13 mouse cellular contexts compared by ENCODE assay signal in genomic region chrX:12826646-12827045, GRCm38 (mm10).
"Had no signal": no experiment of that assay in that cellular context is flagged by ENCODE, and none has a peak within 500 bp of the region (broad histone marks: within the 10 kb centered on the region; RNA-seq: fewer than 3 reads in every experiment).

No protein-coding gene starts in this region.

- H3K9me3 ChIP-seq: intestine, embryonic 15.5 days; limb, embryonic 10.5 days; lung, embryonic 15.5 days had no signal

- H3K4me1 ChIP-seq: intestine, embryonic 15.5 days; limb, embryonic 10.5 days; lung, embryonic 15.5 days had no signal

- H3K27ac ChIP-seq: intestine, embryonic 15.5 days; left cerebral cortex, adult 2 months; limb, embryonic 10.5 days; lung, embryonic 15.5 days; macrophage had no signal

- ATAC-seq: intestine, embryonic 15.5 days had no signal

- H3K9ac ChIP-seq: intestine, embryonic 15.5 days; lung, embryonic 15.5 days had no signal

- H3K4me2 ChIP-seq: intestine, embryonic 15.5 days; lung, embryonic 15.5 days; midbrain, embryonic 11.5 days had no signal

- H3K4me3 ChIP-seq: intestine, embryonic 15.5 days; left cerebral cortex, adult 2 months; limb, embryonic 10.5 days; lung, embryonic 15.5 days; megakaryocyte, embryonic 14.5 days had no signal

- H3K27me3 ChIP-seq: intestine, embryonic 15.5 days; lung, embryonic 15.5 days had no signal

- DNase-seq: kidney, adult 18-20 months; kidney, postnatal 25 days; lung, postnatal 14 days; right cerebral cortex, adult 18-20 months; right cerebral cortex, postnatal 25 days; thymus, postnatal 36 days had no signal

- H3K36me3 ChIP-seq: intestine, embryonic 15.5 days; limb, embryonic 10.5 days; lung, embryonic 15.5 days had no signal
